Mouse (Mus musculus): Measurements from ENCODE around the gene Rwdd1. TPM values are rescaled to one million over a fixed set of nuclear protein-coding genes. Genes with fewer than 3 reads are reported as not detected.

The Rwdd1 gene
- 118 and 123 TPM in 2 replicates for polyA plus RNA-seq (2012; ENCODE audit: low replicate concordance)

DNA sequence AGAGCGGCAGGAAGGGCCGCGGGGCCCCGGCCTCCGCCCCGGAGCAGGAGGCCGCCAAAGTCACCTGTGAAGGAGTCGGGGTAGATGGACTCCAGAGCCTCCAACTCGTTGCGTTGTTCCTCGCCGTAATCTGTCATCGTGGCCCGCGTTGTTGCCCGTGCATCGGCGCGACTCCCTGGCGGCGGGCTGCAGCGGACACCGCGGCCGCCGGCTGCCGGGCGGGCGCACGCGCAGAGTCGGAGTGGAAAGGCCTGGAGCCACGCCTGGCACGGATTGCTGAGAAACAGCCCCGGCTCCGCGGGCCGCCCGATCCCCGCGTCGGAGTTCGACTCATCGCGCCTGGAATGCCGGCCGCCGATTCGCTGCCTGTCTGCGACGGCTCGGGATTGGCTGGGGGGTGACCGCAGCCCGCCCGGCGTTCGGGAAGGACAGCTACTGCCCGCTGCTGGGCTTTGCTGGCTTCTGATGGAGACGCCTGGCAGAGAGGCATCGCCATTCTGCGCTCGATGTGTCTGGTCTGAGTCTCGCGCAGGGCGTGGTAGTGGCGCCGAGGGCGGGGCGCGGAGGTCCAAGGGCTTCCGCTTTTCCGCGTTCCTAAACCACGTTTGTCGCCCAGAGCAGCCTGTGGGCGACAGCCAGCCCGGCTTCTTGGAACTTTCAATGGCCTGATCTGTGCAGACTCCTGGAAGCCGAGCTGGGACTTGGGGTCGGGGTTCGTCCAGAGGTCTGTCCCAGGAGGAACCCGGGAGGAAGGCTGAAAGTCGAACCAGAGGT lies at the start of gene Rwdd1:
Gene Rwdd1 (minus strand): TSS at position 323 of the 774 bp plus-strand sequence.

DNA sequence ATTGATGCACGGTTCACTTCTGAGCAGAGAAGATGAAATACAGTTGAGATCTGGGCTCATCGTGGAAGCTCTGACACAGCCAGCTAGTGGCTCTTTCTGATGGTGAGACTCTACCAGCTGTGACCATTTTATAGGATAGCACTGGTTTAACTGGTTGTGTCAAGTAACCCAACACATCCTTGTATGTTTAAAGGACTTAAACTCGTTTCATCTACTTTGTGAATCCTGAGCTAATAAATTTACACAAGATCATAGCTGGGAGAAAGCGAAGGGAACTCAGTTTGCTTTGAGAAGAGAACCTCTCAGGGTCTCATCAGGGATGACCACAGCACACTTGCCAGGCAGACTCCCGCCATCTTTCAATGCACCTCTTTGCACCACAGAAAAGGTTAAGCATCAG lies 24.8 kb upstream of the Rwdd1 start, which contains the start of gene Calhm4:
Gene Calhm4 (minus strand): TSS at position 101 of the 400 bp plus-strand sequence.

DNA sequence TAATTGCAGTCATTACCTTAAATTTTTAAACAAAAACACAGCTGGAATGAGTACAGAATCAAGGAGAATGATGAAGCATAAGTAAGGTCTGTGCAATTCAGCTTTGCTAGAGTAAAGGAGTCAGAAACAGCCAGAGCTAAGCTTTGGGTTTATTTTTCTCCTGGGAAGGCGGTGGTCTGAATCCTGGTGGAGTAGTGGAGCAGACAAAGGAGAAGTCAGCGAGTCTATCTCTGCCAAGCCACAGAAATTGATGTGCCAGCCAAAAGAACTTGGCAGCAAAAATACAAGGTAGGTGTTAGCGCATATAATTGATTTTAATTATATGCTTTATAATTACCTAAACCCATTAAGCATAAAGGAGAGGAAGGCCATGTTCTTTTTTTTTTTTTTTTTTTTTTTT lies 18.0 kb upstream of the Rwdd1 start, which contains the start of gene Trappc3l:
Gene Trappc3l (plus strand): TSS at position 197 of the 400 bp plus-strand sequence.

DNA sequence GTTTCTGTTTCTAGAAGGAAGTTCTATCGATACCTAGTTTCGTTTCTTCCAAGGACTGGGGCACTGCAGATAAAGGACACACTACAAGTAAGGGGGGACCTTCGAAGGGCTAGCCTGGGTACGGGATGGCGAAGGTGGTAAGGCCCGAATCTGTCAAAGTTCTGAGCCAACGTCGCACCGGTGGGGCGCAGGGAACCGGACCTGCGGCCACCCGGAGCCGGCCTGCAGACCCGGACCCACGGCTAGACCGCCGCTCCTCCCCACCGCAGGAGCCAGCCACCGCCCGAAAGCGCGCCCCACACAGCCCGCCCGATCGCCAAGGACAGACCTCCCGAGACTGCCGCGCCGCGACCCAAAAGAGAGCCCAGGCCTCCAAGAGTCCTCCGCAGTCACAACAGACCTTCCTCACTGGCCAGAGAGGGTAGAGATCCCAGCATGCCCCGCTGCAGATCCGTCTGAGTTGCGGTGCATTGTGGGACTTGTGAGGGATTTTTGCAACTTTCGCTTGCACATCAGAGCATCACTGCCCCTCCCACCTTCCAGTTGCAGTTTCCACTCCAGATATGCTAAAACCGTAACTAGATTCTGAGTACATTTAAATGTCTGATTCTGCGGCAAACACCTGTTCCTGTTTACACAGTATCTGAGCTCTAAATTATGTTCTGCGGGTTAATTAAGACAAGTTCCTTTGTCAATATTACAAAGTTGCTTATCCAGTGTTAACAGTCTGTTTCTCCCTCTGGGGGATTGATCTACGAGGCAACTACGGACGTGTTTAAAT lies 68.4 kb downstream of the Rwdd1 start, which contains the start of gene Zup1:
Gene Zup1 (minus strand): TSS at position 467 of the 781 bp plus-strand sequence.

Other genes with a start within 250 kb of the Rwdd1 start
- gene Sult3a2, start 232.9 kb downstream of the Rwdd1 start, polyA plus RNA-seq (2012; ENCODE audit: low replicate concordance): not detected in 2 replicates
- not detected in 2 replicates for gene Sult3a1, start 161.9 kb downstream of the Rwdd1 start, polyA plus RNA-seq (2012; ENCODE audit: low replicate concordance)
- gene Rsph4a, start 114.5 kb downstream of the Rwdd1 start, polyA plus RNA-seq (2012; ENCODE audit: low replicate concordance): not detected in 2 replicates
- 1.3 and 2.7 TPM in 2 replicates for gene Zup1, start 68.4 kb downstream of the Rwdd1 start, polyA plus RNA-seq (2012; ENCODE audit: low replicate concordance)
- not detected in 2 replicates for gene Trappc3l, start 18.0 kb upstream of the Rwdd1 start, polyA plus RNA-seq (2012; ENCODE audit: low replicate concordance)
- gene Calhm4, start 24.7 kb upstream of the Rwdd1 start, polyA plus RNA-seq (2012; ENCODE audit: low replicate concordance): not detected in 2 replicates
- gene Calhm5, start 76.9 kb upstream of the Rwdd1 start, polyA plus RNA-seq (2012; ENCODE audit: low replicate concordance): not detected in 2 replicates
- gene Calhm6, start 108.4 kb upstream of the Rwdd1 start, polyA plus RNA-seq (2012; ENCODE audit: low replicate concordance): 4.1 and 6.4 TPM in 2 replicates
- gene Dse, start 188.1 kb upstream of the Rwdd1 start, polyA plus RNA-seq (2012; ENCODE audit: low replicate concordance): 0.56 and 0.86 TPM in 2 replicates

Measured in leukemia stem cell, adult 10-12 weeks (primary cell).